Mouse (Mus musculus) bone marrow macrophage, adult 2 months (primary cell): ENCODE results near the gene Tcl1b2.

ENCODE experiments used
- CTCF ChIP-seq: IDR thresholded peaks from 2 replicates; pipeline ENCODE4 v1.5.1; 2012; ENCODE audit warnings: low read depth, mild to moderate bottlenecking, low read length, moderate library complexity
- POLR2A ChIP-seq: IDR thresholded peaks from 2 replicates; pipeline ENCODE4 v1.6.1; 2012; ENCODE audit warnings: mild to moderate bottlenecking, low read depth, low read length, borderline replicate concordance

DNA sequence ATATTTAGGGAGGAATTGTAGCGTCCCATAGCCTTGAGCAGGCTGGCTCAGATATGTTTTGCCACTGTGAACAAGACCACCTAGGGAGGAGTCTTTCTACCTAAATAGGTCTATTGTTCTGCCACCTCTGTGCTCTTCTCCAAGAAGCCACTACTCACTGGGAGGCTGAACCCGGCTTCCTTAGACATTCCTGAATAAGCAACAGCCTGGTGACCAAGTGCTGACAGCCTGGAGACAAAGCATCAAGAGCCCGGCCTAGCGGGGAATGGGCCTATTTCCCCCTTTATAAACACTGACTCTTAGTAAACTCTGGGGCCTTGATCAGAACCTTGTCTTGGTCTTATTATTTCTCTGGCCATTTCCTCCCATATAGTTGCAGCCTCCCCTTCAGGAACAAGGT, 19.3 kb upstream of the Tcl1b2 start:
- no peak for TF ChIP-seq CTCF
- TF ChIP-seq POLR2A = no peak
